Mouse (Mus musculus) limb, embryonic 15.5 days (tissue): ENCODE data around the gene Dcbld2. TPM values are rescaled to one million over a fixed set of nuclear protein-coding genes. Genes with fewer than 3 reads are reported as not detected.

Source experiments
- ATAC-seq: fragments of 200-750 bp; cut with Nextera tagmentation; 2 replicates; pipeline ENCODE4 v1.8.0; 2017; ENCODE audit warnings: low read depth, moderate TSS enrichment; ENCODE audit not compliant: insufficient number of reproducible peaks, low FRiP score, low TSS enrichment
- H3K27ac ChIP-seq: fragments of 300-500 bp; sonication (generic); 2 replicates; pipeline ENCODE4 v1.5.1; 2015; ENCODE audit warnings: moderate library complexity, mild to moderate bottlenecking, inconsistent platforms
- H3K27me3 ChIP-seq: fragments of 300-500 bp; sonication (generic); 2 replicates; pipeline ENCODE4 v1.6.1; 2015; ENCODE audit warnings: inconsistent platforms
- H3K36me3 ChIP-seq: fragments of 300-500 bp; sonication (generic); 2 replicates; pipeline ENCODE4 v1.6.1; 2015; ENCODE audit warnings: inconsistent platforms
- H3K4me1 ChIP-seq: fragments of 300-500 bp; sonication (generic); 2 replicates; pipeline ENCODE4 v1.6.1; 2015; ENCODE audit warnings: inconsistent platforms
- H3K4me2 ChIP-seq: fragments of 300-500 bp; sonication (generic); 2 replicates; pipeline ENCODE4 v1.6.1; 2015; ENCODE audit warnings: mild to moderate bottlenecking, inconsistent platforms
- H3K4me3 ChIP-seq: fragments of 300-500 bp; sonication (generic); 2 replicates; pipeline ENCODE4 v1.5.1; 2015; ENCODE audit warnings: mild to moderate bottlenecking, inconsistent platforms
- H3K9ac ChIP-seq: fragments of 300-500 bp; sonication (generic); 2 replicates; pipeline ENCODE4 v1.6.1; 2015; ENCODE audit warnings: inconsistent platforms
- H3K9me3 ChIP-seq: fragments of 300-500 bp; sonication (generic); 2 replicates; pipeline ENCODE4 v1.6.1; 2016; ENCODE audit warnings: inconsistent platforms
- WGBS: fragments of 180-500 bp; shearing (Covaris S2); methylation state at CpG from one replicate; pipeline ENCODE4 v1.1.7; 2015; 5-methylcytosine and 5-hydroxymethylcytosine counted together
- polyA plus RNA-seq: library from polyadenylated mRNA; unstranded; fragments of >200 nt; fragmentation: Nextera tagmentation; extraction: Ambion mirVana; gene quantifications from 2 replicates; pipeline ENCODE4 v1.2.1, GENCODE M21; 2015

The Dcbld2 gene
- polyA plus RNA-seq, 1 experiment from 2014 or later: 5.5 TPM

- 53% methylated on average over 1 of the region's 1 CpGs for WGBS
- no peaks in the 10 kb centered on the region for H3K9me3 ChIP-seq
- no peaks in the 10 kb centered on the region for H3K27me3 ChIP-seq
- no peak for ATAC-seq
- peaks cover 11% of the 10 kb centered on the region; the same call in 1 of the 2 replicates for H3K4me1 ChIP-seq
- no peak overlapping the region for H3K9ac ChIP-seq
- no peak overlapping the region for H3K4me3 ChIP-seq
- no peaks in the 10 kb centered on the region for H3K36me3 ChIP-seq
- no peak overlapping the region for H3K4me2 ChIP-seq
- H3K27ac ChIP-seq: no peak overlapping the region
These were observed 90.9 kb downstream of the Dcbld2 start for GRCm38 (mm10) chr16:58499172-58499584.

GRCm38 (mm10) chr16:58499650-58500049 is 91.4 kb downstream of the Dcbld2 start:
- 80% methylated on average over 5 of the region's 5 CpGs for WGBS
- ATAC-seq: no peak
- H3K9me3 ChIP-seq: no peaks in the 10 kb centered on the region
- no peaks in the 10 kb centered on the region for H3K36me3 ChIP-seq
- H3K4me3 ChIP-seq: no peak overlapping the region
- peaks cover 11% of the 10 kb centered on the region; the same call in 1 of the 2 replicates for H3K4me1 ChIP-seq
- H3K27me3 ChIP-seq: no peaks in the 10 kb centered on the region
- H3K27ac ChIP-seq: no peak overlapping the region
- no peak overlapping the region for H3K4me2 ChIP-seq
- no peak overlapping the region for H3K9ac ChIP-seq

- 0 out of 2 replicates have a peak, but pooled peaks have one; percentile 35 for ATAC-seq
- peaks cover 11% of the 10 kb centered on the region; the same call in 1 of the 2 replicates for H3K4me1 ChIP-seq
- no peaks in the 10 kb centered on the region for H3K36me3 ChIP-seq
- WGBS: 26% methylated on average over 6 of the region's 6 CpGs
- H3K27me3 ChIP-seq: no peaks in the 10 kb centered on the region
- no peak overlapping the region for H3K9ac ChIP-seq
- H3K4me2 ChIP-seq: no peak overlapping the region
- no peak overlapping the region for H3K4me3 ChIP-seq
- H3K9me3 ChIP-seq: no peaks in the 10 kb centered on the region
- H3K27ac ChIP-seq: peak overlapping the region; percentile 43; the same call in 1 of the 2 replicates
These were observed 93.6 kb downstream of the Dcbld2 start for GRCm38 (mm10) chr16:58501760-58502301.

DNA sequence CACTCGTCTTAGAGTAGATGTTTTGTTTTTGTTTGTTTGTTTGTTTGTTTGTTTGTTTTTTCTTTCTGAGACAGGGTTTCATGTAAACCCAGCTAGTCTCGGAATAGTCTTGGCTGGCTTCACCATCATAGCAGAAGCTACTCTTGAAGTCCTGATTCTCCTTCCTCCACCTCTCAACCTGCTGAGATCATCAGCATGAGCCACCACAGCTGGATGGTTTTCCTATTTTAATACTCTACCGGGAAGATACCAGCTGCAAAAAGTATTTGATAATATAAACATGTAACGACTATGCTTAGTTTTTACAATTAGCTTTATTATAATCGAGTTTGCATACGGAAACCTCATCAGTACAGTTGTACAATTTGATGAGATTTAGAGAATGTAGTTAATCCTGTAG is 94.3 kb downstream of the Dcbld2 start:
- ATAC-seq: no peak
- no peaks in the 10 kb centered on the region for H3K27me3 ChIP-seq
- no peaks in the 10 kb centered on the region for H3K36me3 ChIP-seq
- H3K9ac ChIP-seq: no peak overlapping the region
- peaks cover 14% of the 10 kb centered on the region; the same call in 1 of the 2 replicates for H3K4me1 ChIP-seq
- H3K27ac ChIP-seq: peak overlapping the region; percentile 43; the same call in 1 of the 2 replicates
- H3K9me3 ChIP-seq: no peaks in the 10 kb centered on the region
- no peak overlapping the region for H3K4me2 ChIP-seq
- no peak overlapping the region for H3K4me3 ChIP-seq
- 63% methylated on average over 6 of the region's 6 CpGs for WGBS

DNA sequence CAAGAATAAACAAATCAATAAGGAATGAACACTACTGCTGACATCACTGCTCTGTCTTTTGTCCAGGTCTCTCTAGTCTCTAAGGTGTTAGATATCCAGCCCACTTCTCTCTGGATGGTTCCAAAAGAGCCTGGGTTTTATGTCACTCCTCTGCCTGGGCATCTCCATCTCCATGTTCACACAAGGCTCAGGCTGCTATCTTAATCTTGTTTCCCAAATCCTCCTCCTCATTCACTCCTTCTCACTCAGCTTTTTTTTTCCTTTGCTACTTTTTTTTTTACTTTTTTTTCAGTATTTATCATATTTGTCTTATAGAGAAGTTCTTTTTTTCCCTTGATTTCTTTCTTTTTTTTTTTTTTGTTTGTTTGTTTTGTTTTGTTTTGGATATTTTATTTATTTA is 96.7 kb downstream of the Dcbld2 start:
- Histone ChIP-seq H3K9ac (no peak overlapping the region), H3K4me3 (no peak overlapping the region), H3K36me3 (no peaks in the 10 kb centered on the region), H3K27me3 (no peaks in the 10 kb centered on the region), H3K9me3 (no peaks in the 10 kb centered on the region), H3K4me1 (peaks cover 13% of the 10 kb centered on the region), H3K27ac (no peak overlapping the region), H3K4me2 (no peak overlapping the region)
- no peak for ATAC-seq

- Histone ChIP-seq H3K27me3 (no peaks in the 10 kb centered on the region), H3K4me1 (peaks cover 23% of the 10 kb centered on the region), H3K27ac (peak overlapping the region; percentile 47; the same call in 1 of the 2 replicates), H3K9me3 (no peaks in the 10 kb centered on the region), H3K4me3 (no peak overlapping the region), H3K9ac (no peak overlapping the region), H3K36me3 (no peaks in the 10 kb centered on the region), H3K4me2 (no peak overlapping the region)
- 15% methylated on average over 9 of the region's 9 CpGs for WGBS
- ATAC-seq: no peak
These were observed 104.0 kb downstream of the Dcbld2 start for GRCm38 (mm10) chr16:58512181-58512761.

- Histone ChIP-seq H3K4me1 (peaks cover 22% of the 10 kb centered on the region), H3K27me3 (no peaks in the 10 kb centered on the region), H3K9ac (no peak overlapping the region), H3K9me3 (no peaks in the 10 kb centered on the region), H3K4me2 (no peak overlapping the region), H3K4me3 (no peak overlapping the region), H3K36me3 (no peaks in the 10 kb centered on the region), H3K27ac (peak overlapping the region; percentile 43; the same call in 1 of the 2 replicates)
- WGBS: 38% methylated on average over 3 of the region's 3 CpGs
- ATAC-seq: no peak
These were observed 104.6 kb downstream of the Dcbld2 start for GRCm38 (mm10) chr16:58512887-58513286.

- peaks cover 22% of the 10 kb centered on the region for H3K4me1 ChIP-seq
- H3K9ac ChIP-seq: no peak overlapping the region
- peak overlapping the region; percentile 43 for H3K27ac ChIP-seq
- no peak for ATAC-seq
- no peaks in the 10 kb centered on the region for H3K36me3 ChIP-seq
- no peaks in the 10 kb centered on the region for H3K9me3 ChIP-seq
- H3K4me2 ChIP-seq: no peak overlapping the region
- H3K27me3 ChIP-seq: no peaks in the 10 kb centered on the region
- H3K4me3 ChIP-seq: no peak overlapping the region
- 37% methylated on average over 6 of the region's 6 CpGs for WGBS
These were observed 105.5 kb downstream of the Dcbld2 start for GRCm38 (mm10) chr16:58513755-58514154.

DNA sequence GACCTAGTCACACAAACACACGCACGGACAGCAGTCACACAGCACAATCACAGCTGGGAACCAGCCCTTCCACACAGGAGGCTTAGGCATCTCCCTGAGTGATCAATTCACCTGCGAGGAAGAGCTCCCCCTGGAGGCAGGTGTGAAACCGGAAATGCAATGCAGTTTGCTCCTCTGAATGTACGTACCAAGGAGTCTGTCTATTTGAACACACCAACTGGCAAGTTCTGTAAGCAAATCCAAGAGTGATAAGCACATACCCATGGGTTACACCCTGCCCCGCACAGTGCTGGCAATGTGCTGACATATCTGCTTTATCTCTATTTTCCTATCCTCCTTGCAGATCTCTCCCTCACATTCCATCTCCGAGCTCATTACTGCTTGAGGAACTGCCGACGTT is 106.3 kb downstream of the Dcbld2 start:
- WGBS: 88% methylated on average over 9 of the region's 9 CpGs

DNA sequence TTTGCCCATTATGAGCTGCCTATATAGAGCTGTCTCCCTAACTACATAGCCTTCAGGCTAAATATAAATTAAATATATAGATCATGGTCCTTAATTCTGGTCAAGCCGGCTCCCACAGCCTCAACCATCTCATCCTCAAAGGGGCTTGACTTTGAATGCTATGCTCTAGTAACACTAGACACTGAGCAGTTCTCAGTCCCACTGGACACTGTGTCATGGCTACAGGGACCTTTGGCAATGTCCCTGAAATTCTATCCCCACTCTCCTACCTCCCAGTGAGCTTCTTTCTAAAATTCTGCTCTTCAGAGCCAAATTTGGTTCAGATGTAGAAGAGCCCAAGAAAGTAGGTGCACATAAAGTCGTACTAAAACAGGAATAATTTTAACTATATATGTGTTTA is 107.9 kb downstream of the Dcbld2 start:
- Histone ChIP-seq H3K36me3 (no peaks in the 10 kb centered on the region), H3K9ac (no peak overlapping the region), H3K9me3 (no peaks in the 10 kb centered on the region), H3K4me3 (no peak overlapping the region), H3K27ac (no peak overlapping the region), H3K27me3 (no peaks in the 10 kb centered on the region), H3K4me1 (peaks cover 14% of the 10 kb centered on the region), H3K4me2 (no peak overlapping the region)
- no peak for ATAC-seq
- 83% methylated on average over 2 of the region's 2 CpGs for WGBS

More for the DNA sequence above, 106.3 kb downstream of the Dcbld2 start:
- H3K4me2 ChIP-seq: no peak overlapping the region
- H3K9me3 ChIP-seq: no peaks in the 10 kb centered on the region
- no peak overlapping the region for H3K4me3 ChIP-seq
- H3K9ac ChIP-seq: no peak overlapping the region
- H3K4me1 ChIP-seq: peaks cover 22% of the 10 kb centered on the region
- H3K36me3 ChIP-seq: no peaks in the 10 kb centered on the region
- no peaks in the 10 kb centered on the region for H3K27me3 ChIP-seq
- H3K27ac ChIP-seq: no peak overlapping the region
- no peak for ATAC-seq

DNA sequence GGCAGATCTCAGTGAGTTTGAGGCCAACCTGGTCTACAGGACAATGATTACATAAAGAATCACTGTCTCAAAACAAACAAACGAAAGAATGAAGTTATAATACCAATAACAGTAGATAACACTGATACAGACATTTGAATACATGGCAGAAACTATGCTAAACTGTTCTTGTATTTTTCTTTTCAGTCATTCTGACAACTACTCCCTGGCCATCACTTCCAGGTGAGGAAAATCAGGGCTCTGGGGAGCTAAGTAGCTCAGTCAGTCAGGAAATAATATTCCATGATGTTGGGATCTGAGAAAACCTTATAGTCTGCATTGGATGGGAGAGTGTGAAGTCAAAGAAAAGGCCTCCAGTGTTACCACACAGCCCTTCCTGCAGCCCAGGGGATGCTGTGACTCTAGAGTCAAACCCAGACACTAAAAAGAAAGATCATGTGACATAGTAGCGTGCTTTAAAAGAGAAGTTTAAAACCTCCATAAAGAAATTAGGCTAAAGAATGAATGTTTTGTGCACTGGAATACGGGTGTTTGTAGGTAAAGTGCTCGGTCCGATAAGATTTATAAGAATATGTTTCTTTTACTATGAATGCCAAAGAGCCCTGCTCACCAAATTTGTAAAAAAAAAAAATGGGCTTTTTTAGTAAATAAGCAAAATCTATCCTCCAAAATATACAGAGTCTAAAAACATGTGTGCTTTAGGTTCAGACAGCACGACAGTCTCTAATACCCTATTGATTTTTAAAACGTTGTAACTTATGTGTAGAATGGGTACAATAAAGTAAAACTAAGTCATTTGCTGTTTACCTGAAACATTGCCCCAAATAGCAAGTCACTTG is 108.9 kb downstream of the Dcbld2 start:
- WGBS: 73% methylated on average over 7 of the region's 7 CpGs
- H3K27ac ChIP-seq: no peak overlapping the region
- ATAC-seq: no peak
- H3K4me2 ChIP-seq: no peak overlapping the region
- no peak overlapping the region for H3K4me3 ChIP-seq
- no peaks in the 10 kb centered on the region for H3K36me3 ChIP-seq
- H3K4me1 ChIP-seq: peaks cover 16% of the 10 kb centered on the region
- H3K9me3 ChIP-seq: no peaks in the 10 kb centered on the region
- no peak overlapping the region for H3K9ac ChIP-seq
- no peaks in the 10 kb centered on the region for H3K27me3 ChIP-seq
